Mouse (Mus musculus) adrenal gland, adult (tissue): ENCODE measurements around the gene Wars2.

Source experiments
- DNase-seq, 2 experiments: peaks; one replicate each; pipeline ENCODE4 v3.0.0; 2022 to 2023; ENCODE audit warnings: low spot score in 1 of 2; ENCODE audit not compliant: inconsistent age in 2 of 2

Wars2 gene

GRCm38 (mm10) chr3:99184373-99184772 lies 43.5 kb downstream of the Wars2 start:
- DNase-seq = no peak

GRCm38 (mm10) chr3:99188097-99188496 lies 47.2 kb downstream of the Wars2 start:
- no peak for DNase-seq

GRCm38 (mm10) chr3:99193576-99193975 lies 52.7 kb downstream of the Wars2 start:
- no peak for DNase-seq

GRCm38 (mm10) chr3:99203331-99203730 lies 62.5 kb downstream of the Wars2 start:
- no peak for DNase-seq

- peak in 1 of 2 experiments; percentile 26 for DNase-seq
Observed at GRCm38 (mm10) chr3:99208416-99208815, 67.5 kb downstream of the Wars2 start.

- DNase-seq = no peak
Observed at GRCm38 (mm10) chr3:99211105-99211698, 70.3 kb downstream of the Wars2 start.

- DNase-seq = no peak
Observed at GRCm38 (mm10) chr3:99227807-99228206, 86.9 kb downstream of the Wars2 start.

- peak; percentile 40 to 90 for DNase-seq
Observed at GRCm38 (mm10) chr3:99233393-99234318, 92.8 kb downstream of the Wars2 start.

GRCm38 (mm10) chr3:99234319-99234869 lies 93.5 kb downstream of the Wars2 start:
- no peak for DNase-seq

- no peak for DNase-seq
Observed at GRCm38 (mm10) chr3:99235116-99235803, 94.4 kb downstream of the Wars2 start.

GRCm38 (mm10) chr3:99235804-99236755 lies 95.2 kb downstream of the Wars2 start:
- DNase-seq = no peak

- DNase-seq = no peak
Observed at GRCm38 (mm10) chr3:99238691-99239090, 97.8 kb downstream of the Wars2 start.

- DNase-seq = no peak
Observed at GRCm38 (mm10) chr3:99239301-99240045, 98.6 kb downstream of the Wars2 start.

GRCm38 (mm10) chr3:99240213-99240720 lies 99.4 kb downstream of the Wars2 start, which contains the start of gene Tbx15:
Gene Tbx15 (plus strand): TSS chr3:99240381.
- DNase-seq = no peak

- DNase-seq = peak in 1 of 2 experiments; percentile 65
Observed at GRCm38 (mm10) chr3:99240811-99241738, 100.2 kb downstream of the Wars2 start.

GRCm38 (mm10) chr3:99242481-99242880 lies 101.6 kb downstream of the Wars2 start:
- no peak for DNase-seq

GRCm38 (mm10) chr3:99245341-99245740 lies 104.5 kb downstream of the Wars2 start:
- DNase-seq = no peak

GRCm38 (mm10) chr3:99246629-99247028 lies 105.8 kb downstream of the Wars2 start:
- no peak for DNase-seq
